Mouse (Mus musculus) limb, embryonic 11.5 days (tissue): ENCODE data around the gene Ntsr1. TPM values are rescaled to one million over a fixed set of nuclear protein-coding genes. Genes with fewer than 3 reads are reported as not detected.

ENCODE experiments used
- polyA plus RNA-seq: library from polyadenylated mRNA; unstranded; fragments of >200 nt; fragmentation: Nextera tagmentation; extraction: Ambion mirVana; gene quantifications from 2 replicates; pipeline ENCODE4 v1.2.1, GENCODE M21; 2014

The Ntsr1 gene
- polyA plus RNA-seq, 1 experiment from 2014 or later = not detected

Other genes starting within 250 kb of the Ntsr1 start
- gene Rps21, start 242.6 kb upstream of the Ntsr1 start, polyA plus RNA-seq = 641 and 643 TPM in 2 replicates
- gene Cables2, start 226.5 kb upstream of the Ntsr1 start, polyA plus RNA-seq = 15.8 and 18.0 TPM in 2 replicates
- 0.40 and 0.75 TPM in 2 replicates for gene Rbbp8nl, start 210.1 kb upstream of the Ntsr1 start, polyA plus RNA-seq
- gene Gata5, start 165.3 kb upstream of the Ntsr1 start, polyA plus RNA-seq = 0.13 and 0.29 TPM in 2 replicates
- gene Slco4a1, start 43.7 kb upstream of the Ntsr1 start, polyA plus RNA-seq = 1.5 and 1.9 TPM in 2 replicates
- 35.6 and 36.7 TPM in 2 replicates for gene Mrgbp, start 81.3 kb downstream of the Ntsr1 start, polyA plus RNA-seq
- 100 and 109 TPM in 2 replicates for gene Ogfr, start 89.3 kb downstream of the Ntsr1 start, polyA plus RNA-seq
- 45.8 and 48.9 TPM in 2 replicates for gene Col9a3, start 97.8 kb downstream of the Ntsr1 start, polyA plus RNA-seq
- 0.17 and 0.28 TPM in 2 replicates for gene Tcfl5, start 142.7 kb downstream of the Ntsr1 start, polyA plus RNA-seq
- 30.0 and 34.9 TPM in 2 replicates for gene Dido1, start 210.0 kb downstream of the Ntsr1 start, polyA plus RNA-seq
- 64.9 and 65.6 TPM in 2 replicates for gene Gid8, start 210.1 kb downstream of the Ntsr1 start, polyA plus RNA-seq
- gene Slc17a9, start 225.3 kb downstream of the Ntsr1 start, polyA plus RNA-seq = 0.09 and 0.45 TPM in 2 replicates